Mouse (Mus musculus) skeletal muscle tissue, adult 2 months (tissue): ENCODE measurements around the gene Trp53bp2.

Experiments
- DNase-seq: peaks from one replicate; pipeline ENCODE4 v3.0.0-alpha.2; 2012; ENCODE audit warnings: low read depth, low spot score

The Trp53bp2 gene

DNA sequence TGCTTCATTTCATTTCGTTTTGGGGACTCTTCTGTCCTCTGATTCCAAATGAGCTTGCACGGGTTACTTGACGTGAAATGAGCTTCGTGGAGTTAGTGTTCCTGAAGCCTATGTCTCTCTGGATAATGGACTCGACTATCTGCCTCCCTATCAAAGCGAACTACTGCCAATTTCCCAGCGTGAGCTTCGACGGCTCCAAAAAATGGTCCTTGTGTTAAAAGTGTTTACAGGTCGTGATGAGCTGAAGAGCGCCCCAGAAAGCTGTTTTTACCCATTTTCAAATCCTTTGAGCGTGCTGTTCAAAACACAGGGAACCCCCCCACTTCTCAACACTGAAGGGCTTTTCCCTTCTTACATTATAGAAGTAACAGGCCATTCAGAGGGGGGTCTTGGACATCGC, 729 bp upstream of the Trp53bp2 start:
- no peak for DNase-seq

DNA sequence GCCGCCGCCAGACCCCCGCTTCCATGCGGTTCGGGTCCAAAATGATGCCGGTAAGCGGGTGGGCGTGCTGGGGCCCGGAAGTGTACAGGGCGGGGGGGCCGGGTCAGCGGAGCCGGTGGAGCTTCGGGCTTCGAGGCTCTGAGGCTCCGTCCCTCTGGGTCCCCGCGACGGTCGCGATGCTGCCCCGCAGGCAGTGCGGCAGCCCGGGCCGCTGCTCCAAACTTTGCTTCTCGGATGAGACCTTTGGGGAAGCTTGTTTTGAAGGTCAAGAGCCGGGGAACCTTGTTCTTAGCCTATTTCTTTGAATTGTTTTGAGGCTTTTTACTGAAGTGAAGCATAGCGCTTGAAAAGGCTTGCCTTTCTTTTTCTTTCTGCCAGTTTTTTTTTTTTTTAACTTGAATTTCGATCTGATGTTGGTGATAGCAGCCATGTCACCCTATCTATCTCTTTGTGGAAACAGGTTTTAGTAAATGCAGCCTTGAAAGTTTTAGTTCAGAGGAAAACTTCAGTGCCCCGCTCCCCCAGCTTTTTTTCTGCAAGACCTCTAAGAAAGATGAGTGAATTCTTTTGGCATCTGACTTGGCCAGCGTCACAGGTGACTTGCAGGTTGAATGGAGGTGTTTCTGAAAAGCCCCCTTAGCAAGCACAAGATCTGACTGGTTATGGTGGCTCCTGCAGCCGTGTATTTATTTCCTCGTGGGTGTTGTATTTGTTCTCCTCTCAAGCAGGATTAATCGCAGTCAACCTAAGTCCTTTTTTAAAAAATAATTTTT, 615 bp downstream of the Trp53bp2 start:
- no peak for DNase-seq

DNA sequence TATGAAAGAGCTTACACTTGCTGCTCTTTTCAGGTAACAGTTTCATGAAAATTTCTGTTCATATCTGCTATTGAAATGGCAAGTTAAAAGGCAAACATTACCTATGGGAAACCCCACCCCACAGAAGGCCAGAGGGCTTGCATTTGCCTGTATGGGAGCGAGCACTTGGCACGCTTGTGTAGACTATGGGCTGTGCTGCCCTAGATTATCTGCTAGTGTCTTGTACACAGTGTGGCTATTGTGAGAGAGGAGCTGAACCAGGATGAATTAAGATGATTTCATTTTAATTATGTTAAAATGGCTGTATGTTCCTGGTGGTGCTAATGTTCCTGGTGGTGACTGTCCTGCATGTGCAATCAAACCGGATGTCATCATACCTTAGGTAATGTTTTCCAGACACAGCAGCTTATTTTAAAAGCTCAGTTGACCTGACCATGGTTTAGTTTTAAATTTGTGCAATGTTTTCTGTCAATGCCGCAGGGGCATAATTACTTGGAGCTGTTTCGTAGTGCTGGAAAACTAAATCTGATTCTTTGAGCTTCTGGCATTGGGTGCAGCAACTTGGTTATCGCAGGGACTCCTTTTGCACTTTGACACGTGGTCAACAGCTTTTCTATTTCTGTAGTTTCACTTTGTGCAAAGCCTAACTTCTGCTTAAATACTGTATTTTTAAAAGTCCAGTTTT, 3.8 kb downstream of the Trp53bp2 start:
- no peak for DNase-seq

DNA sequence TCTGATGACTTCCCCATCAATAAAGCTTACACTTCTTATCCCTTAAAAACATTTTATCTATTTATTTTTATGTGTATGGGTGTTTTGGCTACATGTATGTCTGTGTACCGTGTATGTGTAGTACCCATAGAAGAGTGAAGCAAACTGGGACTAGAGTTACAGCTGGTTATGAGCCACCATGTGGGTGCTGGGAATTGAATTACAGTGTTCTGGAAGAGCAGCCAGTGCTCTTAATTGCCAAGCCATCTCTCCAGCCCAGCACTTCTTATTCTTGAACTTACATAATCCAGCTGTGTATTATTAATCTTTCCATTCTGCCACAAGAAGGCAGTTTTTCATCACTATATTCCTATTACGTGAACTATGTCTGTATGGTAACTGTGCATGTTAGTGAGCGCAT, 10.5 kb downstream of the Trp53bp2 start:
- DNase-seq: peak; percentile 81

DNA sequence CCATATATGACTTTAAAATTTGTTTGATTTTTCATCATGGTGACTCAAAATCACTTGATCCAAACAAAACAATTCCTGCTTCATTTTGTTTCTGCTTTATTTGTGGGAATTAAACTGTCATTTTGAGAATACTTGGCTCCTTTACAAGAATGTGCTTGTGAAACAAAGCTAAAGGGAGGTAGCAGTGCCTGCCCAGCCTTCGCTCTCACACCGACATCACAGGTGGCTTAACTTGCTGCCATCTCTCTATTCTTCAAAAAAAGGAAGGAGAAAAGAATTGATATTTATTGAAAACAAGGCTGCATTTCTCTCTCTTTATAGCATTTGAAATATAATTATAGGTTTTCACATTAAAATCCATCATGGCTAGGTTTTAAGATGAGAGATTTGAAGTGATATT, 15.3 kb downstream of the Trp53bp2 start:
- DNase-seq: no peak

DNA sequence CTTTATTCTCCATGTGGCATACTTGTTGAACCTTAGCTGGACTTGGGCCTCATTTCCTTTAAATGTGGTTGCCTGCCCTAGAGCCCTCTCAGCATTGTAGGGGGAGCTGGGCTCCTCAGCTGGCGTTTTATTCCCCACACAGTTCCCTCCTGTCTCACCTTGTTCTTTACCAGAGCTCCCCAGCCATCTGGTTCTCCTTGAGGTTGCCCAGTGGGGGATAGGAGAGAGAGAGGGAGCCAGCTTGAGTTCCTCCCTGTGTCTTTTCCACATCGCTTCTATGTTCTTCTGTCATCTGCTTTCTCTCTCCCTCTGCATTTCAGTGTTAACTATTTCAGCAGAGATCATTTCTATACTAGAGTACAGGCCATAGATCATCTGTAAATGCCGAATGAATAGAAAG, 16.2 kb downstream of the Trp53bp2 start:
- DNase-seq: no peak

DNA sequence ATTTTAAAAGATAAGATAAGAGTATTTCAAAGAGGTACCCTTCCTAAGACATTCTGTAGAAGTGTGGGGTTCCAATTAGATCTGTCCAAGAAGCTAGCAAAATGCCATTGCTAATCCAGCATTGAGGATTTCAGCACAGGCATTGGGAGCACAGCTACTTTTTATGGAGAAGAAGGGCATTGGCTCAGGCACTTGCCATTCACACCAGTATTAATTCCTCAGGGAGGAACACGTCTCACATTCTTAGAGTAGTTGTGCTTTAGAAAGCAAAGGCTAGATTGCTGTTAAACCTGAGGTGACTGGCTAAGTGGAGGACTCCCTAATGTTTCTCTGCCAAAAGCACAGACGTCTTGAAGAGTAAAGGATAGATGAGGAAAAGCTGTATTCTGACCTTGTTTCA, 17.5 kb downstream of the Trp53bp2 start:
- DNase-seq: no peak

DNA sequence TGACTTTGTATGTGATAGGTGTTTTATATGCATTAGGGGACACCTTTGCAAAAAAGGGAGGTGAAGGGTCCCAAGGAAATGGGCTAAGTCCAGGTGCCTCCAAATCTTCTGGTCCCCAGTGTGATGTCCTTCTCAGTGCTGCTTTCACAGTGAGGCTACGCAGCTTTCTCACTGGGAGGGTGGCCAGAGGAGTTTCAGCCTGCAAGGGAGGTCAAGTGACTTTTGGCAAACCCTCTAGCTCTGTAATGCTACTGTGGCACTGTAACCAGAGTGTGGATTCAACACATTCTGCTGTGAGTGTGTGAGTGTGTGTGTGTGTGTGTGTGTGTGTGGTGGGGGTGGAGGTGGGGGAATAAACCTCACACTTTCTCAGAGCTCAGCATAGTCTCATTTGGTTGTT, 18.5 kb downstream of the Trp53bp2 start:
- DNase-seq: peak; percentile 64

DNA sequence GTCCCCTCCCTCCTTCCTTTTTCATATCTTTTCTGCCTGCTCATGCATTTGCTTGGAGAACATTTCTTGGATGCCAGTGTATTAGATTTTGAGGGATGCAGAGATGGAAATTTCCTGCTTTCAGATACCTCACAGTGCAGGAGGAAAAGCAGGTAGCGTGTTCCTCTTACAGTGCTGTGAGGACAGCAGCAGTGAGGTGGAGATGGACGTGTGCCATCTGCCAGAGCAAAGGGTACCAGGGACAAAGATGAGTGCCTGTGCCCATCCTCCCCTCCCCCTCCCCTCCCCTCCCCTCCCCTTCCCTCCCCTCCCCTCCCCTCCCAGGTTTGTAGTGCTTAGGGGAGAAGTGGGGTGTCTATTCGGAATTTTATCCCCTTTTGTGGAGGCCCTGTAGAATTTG, 20.9 kb downstream of the Trp53bp2 start:
- DNase-seq: no peak

DNA sequence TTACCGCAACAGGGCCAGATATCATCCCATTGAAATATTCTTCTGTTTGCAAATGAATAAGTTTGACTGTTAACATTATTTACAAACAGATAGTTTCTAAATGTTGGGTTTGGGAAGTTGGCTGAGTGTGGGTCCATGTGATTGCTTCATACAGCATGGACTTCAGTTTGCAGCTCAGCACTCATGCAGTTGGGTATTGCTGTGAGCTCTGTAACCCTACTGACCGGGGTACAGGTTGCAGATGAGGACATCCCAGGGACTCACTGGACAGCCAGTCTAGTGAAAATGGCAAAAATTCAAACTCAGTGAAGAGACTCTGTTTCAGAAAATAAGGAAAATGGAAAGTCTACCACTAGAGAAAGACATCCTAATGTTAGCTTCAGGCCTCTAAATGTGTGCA, 21.7 kb downstream of the Trp53bp2 start:
- no peak for DNase-seq

DNA sequence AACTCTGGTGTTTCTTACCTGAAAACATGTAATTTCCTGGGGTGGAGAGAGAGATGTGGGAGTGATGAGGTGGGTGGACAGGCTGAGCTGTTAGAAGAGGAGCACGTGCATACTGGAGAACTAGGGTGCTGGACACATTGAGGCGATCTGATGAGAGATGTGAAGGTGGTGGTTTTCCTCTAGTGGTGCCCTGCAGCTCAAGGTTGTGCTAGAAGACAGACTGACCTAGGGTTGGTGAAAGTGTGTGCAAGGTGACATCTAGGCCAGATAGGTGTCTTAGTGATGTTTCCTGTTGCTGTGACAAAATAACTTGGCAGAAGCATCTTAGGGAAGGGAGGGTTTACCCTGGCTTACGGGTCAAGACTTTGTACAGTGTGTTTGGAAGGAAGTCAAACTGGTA, 23.1 kb downstream of the Trp53bp2 start:
- no peak for DNase-seq

DNA sequence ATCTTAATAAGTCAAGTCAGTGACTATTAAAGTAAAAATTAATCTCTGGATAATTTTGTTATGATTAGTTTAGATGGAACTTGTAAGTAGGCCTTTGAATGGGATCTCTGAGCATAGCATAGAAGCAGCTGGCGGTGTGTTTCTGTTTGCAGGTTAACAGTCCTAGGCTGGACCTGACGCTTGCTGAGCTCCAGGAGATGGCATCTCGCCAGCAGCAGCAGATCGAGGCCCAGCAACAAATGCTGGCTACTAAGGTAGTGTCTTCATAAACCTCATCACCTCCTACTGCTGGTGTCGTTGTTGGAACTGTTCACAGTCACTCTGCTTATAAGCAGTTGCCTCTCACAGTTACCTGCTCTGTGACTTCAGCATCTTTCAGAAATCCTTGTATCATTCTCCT, 27.8 kb downstream of the Trp53bp2 start:
- no peak for DNase-seq

DNA sequence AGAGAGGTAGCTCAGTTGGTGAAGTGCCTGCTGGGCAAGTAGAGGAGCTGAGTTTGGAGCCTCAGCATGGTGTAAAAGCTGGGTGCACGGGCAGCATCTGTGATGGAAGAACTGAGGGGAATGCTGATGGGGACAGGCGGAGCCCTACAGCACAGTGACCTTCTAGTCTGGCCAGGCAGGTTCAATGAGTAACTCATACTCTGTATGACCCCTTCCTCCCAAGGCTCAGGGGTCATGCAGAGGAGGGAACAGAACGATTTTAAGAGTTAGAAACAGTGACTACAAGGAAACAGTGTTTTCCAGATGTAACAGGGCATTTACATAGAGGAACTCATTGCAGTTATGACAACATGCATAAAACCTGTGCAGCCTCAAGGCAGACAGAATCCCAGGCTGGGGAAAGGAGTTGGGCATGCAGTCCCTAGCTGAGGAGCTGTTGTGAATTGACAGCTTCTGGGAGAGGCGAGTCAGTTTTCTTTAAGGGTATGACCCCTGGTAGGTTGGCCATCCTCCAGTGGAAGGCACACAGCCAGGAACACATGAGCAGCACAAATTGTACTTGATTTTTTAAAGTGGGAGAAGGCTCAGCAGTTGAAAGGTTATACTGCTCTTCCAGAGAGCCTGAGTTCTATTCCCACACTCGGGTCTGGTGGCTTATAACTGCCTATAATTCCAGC, 30.7 kb downstream of the Trp53bp2 start:
- DNase-seq: peak; percentile 84

DNA sequence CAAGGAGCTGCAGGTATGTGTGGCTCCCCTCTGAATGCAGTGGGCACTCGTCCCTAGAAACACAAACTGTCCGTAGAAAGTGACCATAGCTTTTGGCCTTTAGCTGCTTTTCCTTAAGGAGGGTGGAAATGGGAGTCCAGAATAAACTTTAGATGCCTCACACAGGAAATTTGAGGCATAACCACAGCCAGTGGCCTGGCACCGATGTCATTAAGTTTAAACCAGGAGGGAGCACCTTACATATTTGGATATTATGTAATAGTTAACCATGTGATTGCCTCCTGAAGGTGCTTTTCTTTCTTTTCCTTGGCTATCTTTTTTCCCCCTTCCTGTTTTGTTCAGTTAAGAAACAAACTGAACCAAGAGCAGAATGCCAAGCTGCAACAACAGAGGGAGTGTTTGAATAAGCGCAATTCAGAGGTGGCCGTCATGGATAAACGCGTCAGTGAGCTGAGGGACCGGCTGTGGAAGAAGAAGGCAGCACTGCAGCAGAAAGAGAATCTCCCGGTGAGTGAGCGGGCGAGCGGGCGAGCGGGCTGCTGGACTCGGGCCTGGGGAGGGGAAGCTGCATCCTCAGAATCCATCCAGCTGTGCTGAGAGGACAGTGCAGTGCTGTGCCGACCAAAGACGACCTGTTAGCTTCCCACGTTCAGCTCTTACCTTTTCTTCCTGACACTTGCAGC, 33.0 kb downstream of the Trp53bp2 start:
- DNase-seq: no peak

DNA sequence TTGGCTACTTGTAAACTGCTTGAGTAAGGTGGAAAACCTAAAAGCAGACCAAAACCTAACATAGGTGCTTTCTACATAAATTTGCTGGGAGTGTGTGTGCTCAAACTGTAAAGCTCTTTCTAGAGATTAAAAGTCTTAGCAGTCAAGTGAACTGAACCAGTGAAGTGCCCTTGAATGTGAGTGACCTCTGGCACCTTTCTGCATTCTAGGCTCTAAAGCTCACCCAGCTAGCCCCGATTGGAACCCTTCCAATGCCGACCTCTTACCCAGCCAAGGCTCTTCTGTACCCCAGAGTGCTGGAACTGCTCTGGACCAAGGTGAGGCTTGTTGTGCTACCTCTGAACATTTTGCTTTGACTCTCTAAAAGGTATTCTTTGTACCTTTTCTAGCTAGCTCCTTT, 35.1 kb downstream of the Trp53bp2 start:
- no peak for DNase-seq

DNA sequence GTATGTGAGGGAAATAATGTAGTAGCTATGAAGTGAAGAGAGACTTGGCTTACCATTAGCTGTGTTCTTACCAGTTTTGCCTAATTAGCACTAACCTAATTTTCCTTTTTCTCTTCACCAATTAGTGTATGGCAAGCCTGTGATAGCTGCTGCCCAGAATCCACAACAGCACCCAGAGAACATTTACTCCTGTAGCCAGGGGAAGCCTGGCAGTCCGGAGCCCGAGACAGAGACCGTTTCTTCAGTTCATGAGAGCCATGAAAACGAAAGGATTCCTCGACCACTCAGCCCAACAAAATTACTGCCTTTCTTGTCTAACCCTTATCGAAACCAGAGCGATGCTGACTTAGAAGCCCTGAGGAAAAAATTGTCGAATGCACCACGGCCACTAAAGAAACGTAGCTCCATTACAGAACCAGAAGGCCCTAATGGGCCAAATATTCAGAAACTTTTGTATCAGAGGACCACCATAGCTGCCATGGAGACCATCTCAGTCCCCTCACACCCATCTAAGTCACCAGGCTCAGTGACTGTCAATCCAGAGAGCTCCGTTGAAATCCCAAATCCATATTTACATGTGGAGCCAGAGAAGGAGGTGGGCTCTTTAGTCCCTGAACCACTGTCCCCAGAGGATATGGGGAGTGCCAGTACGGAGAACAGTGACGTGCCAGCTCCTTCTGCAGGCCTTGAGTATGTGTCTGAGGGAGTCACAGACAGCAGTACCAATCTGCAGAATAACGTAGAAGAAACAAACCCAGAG, 39.5 kb downstream of the Trp53bp2 start:
- DNase-seq: no peak

DNA sequence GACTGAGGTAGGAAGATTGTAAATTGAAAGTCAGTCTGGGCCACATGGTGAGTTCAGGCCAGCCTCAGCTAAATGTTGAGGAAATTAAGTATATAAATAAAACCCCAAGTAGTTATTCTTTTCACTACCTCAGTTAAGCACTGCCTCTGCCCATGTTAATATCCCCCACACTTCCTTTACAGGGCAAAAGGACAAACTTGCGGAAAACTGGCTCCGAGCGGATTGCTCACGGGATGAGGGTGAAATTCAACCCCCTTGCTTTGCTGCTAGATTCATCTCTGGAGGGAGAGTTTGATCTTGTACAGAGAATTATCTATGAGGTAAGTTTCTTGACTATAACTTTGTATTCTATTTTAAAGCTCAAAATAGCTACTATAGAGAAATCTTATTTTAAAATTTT, 43.5 kb downstream of the Trp53bp2 start:
- DNase-seq: no peak

DNA sequence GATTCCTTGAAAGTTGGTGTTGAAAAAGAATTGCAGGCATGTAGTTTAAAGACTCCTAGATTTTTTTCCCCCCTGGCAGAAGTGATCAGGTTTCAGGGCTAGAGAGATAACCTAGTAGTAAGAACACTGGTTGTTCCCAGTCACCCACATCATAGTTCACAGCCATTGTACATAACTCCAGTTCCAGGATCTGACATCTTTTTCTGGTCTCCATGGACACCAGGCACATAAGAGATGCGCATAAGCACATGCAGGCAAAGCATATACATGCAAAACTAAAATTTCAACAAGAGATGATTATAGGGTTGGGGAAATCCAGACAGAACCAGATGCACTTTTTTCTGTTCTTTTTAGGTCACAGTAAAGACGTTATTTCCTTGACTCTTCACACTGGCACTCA, 46.1 kb downstream of the Trp53bp2 start:
- DNase-seq: no peak

DNA sequence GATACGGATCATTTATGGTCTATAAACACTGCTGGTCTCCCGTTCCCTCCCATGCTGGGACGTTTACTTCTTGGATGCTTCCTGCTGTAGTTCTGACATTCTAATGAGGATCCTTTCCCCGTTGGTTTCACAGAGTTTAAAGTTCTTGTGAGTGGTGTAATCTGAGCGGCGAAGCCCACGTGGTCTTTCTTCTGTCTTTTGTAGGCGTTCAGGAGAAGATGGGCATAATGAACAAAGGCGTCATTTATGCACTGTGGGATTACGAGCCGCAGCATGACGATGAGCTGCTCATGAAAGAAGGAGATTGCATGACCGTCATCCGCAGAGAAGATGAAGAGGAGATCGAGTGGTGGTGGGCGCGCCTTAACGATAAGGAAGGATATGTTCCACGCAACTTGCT, 49.6 kb downstream of the Trp53bp2 start:
- no peak for DNase-seq

DNA sequence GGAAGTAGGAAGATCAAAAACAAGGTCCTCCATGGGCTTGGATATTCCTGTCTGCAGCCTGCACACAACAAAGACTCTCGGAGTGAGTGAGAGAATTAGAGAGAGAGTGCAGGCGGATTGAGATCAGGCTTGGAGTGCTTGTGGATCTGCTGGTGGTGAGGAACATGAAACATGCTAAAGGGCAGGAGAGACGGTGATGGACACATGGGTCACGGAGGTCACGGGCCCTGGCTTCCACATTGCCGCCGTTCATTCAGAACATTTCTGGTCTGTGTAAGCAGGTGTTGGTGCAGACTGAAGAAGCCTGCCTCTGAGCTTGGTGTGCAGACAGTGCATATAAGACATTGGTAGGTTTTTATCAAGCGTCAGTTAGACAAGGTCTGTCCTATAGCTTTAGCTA, 50.5 kb downstream of the Trp53bp2 start:
- DNase-seq: no peak
